Mouse (Mus musculus) brown adipose tissue, adult 24 weeks (tissue): ENCODE measurements around the gene Ccl9. TPM values are rescaled to one million over a fixed set of nuclear protein-coding genes. Genes with fewer than 3 reads are reported as not detected.
A peak's percentile ranks its signal among the peaks of the same experiment; 100 is the strongest.

Experiments used
- H3K27ac ChIP-seq: fragments of 200-500 bp; replicated peaks from 2 replicates; pipeline ENCODE4 v1.5.1; 2012; ENCODE audit warnings: low read depth, mild to moderate bottlenecking, low read length
- H3K4me1 ChIP-seq: fragments of 200-500 bp; 2 replicates; pipeline ENCODE4 v1.6.1; 2012; ENCODE audit warnings: low read length, mixed read lengths; ENCODE audit not compliant: control insufficient read depth, insufficient read depth, insufficient read length
- H3K4me3 ChIP-seq: fragments of 200-500 bp; 2 replicates; pipeline ENCODE4 v1.5.1; 2012; ENCODE audit warnings: low read depth, mild to moderate bottlenecking, low read length, moderate library complexity; ENCODE audit not compliant: insufficient read depth
- polyA plus RNA-seq: library from polyadenylated mRNA; stranded (reverse); fragments of >200 nt; gene quantifications from 2 replicates; pipeline ENCODE4 v1.2.4, GENCODE M21; 2012; ENCODE audit not compliant: missing spikeins, insufficient read depth, insufficient read length

Ccl9 gene
- polyA plus RNA-seq = 11.4 and 13.7 TPM in 2 replicates

DNA sequence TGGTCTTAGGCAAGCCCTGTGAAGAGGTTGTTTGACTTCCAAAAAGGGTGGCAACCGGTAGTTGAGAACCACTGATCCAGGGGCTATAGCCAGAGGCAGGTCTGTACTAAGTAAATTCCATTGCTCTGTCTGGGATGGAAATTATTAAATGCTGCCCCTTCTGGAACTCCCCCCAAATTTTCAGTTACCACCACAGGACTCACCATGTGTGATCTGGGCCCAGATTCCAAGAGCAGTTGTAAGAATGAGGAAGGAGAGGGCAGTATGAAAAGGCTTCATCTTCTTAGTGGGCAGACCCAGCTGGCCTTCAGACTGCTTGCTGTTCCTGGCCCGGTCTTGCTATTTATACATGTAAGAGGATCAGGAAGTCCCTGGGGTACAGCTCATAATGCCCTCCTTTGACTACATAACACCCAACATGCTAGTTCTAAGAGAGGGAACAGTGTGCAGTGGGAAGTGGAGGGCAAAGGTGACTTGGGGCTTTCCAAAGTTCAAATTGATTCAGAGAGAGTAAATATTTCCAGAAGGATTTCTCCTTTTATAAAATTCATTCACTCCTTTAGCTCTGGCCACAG is at the start of gene Ccl9:
Gene Ccl9 (minus strand): TSS at position 451 of the 575 bp plus-strand sequence.
- Histone ChIP-seq H3K27ac (peak within 1 kb of the TSS; percentile 68), H3K4me1 (0 out of 2 replicates have a peak, but pooled peaks cover 7% of the 10 kb centered on the region), H3K4me3 (peak within 1 kb of the TSS; percentile 25; the same call in 1 of the 2 replicates)

DNA sequence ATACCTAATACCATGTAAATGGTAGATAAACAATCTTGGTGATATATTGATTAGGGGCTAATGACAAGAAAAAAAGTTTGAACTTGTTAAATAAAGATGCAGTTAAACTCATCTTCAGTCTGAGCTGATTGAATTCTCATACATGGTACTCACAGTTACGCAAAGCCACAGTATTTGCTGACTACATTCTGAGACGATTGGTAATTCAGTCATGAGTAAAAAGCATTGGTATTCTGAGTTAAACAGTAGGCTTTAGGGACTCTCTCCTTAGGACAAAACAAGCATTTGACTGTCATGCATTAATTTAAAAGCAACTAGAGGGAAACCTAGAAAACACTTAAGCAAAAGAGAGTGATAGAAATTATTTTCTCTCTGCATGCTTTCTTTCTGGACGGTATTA is 45.1 kb upstream of the Ccl9 start:
- Histone ChIP-seq H3K4me3 (no peak overlapping the region), H3K4me1 (no peaks in the 10 kb centered on the region), H3K27ac (no peak overlapping the region)

DNA sequence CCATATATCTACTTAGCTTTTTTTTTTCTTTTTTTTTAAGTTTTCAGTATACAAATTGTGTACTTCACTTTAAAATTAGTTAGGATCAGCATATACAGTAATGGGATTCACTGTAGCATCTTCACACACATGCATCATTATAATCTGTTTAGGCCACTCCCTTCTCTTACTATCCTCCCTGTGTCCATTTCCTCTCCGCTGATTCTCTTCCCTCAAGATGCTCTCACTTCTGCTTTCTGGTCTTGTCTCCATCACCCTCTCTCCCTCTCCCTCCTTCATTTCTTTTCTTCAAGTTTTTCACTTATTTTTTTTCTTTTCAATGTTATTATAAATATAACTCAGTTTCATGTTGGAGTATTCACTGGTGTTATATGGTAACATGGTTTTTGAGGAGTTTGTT is 40.6 kb upstream of the Ccl9 start:
- no peak overlapping the region for H3K4me3 ChIP-seq
- no peak overlapping the region for H3K27ac ChIP-seq
- H3K4me1 ChIP-seq = no peaks in the 10 kb centered on the region

DNA sequence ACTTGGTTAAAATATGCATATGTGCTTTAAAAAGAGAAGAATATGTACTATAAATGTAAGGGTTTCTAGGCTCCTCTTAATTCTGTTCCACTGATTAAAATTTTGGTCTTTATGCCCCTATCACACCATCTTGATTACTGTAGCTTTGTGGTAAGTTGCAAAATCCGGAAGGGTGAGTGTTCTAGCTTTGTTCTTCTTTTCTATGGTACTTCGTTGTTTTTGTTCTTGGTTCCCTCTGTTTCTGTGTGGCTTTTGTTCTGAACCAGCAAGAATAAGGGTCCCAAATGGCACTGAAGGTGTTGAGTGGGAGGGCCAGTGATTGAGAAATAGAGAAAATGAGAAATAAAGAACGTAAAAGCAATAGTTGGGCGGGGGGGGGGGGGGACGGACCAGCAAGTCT is 39.8 kb upstream of the Ccl9 start:
- no peak overlapping the region; the same call in 1 of the 2 replicates for H3K27ac ChIP-seq
- H3K4me3 ChIP-seq = no peak overlapping the region
- H3K4me1 ChIP-seq = no peaks in the 10 kb centered on the region

DNA sequence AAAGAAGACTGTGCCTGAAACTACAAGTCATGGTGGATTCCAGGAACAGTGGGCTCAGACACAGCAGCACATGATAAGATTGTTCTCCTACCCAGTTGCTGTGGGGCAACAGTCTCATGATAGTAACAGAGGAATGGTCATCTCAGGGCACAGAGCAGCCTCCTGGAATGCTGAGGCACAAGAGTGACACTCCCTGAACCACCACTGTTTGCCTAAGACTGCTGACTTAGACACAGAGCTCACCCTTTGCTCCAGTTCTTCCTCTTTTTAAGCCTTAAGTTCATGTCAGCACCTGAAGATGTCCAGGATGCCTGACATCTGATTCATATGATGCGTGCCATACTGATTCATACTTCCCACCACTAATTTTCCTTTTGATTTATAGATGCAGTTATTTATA is 38.1 kb upstream of the Ccl9 start:
- Histone ChIP-seq H3K4me1 (no peaks in the 10 kb centered on the region), H3K4me3 (no peak overlapping the region), H3K27ac (0 out of 2 replicates have a peak overlapping the region, but pooled peaks have one; percentile 3)

DNA sequence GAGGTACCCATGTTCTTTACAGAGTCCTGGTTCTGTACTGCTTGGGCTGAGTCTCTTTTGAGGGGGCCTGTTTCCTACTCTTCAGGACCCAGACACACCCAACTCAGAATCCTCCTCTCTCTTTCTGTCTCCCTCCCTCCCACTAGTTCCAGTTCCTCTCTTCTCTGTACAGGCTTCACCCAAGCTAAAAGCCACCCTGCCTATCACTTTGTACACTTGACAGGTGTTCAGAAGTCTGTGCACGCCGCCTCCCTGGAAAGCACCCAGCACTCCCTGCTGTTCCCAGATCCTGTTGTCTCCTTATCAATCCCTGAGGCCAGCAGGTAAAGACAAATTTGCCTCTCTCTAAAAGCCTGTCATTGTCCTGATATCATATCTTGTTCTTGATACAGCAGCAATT is 32.5 kb upstream of the Ccl9 start:
- no peak overlapping the region for H3K27ac ChIP-seq
- H3K4me3 ChIP-seq = no peak overlapping the region
- no peaks in the 10 kb centered on the region for H3K4me1 ChIP-seq

DNA sequence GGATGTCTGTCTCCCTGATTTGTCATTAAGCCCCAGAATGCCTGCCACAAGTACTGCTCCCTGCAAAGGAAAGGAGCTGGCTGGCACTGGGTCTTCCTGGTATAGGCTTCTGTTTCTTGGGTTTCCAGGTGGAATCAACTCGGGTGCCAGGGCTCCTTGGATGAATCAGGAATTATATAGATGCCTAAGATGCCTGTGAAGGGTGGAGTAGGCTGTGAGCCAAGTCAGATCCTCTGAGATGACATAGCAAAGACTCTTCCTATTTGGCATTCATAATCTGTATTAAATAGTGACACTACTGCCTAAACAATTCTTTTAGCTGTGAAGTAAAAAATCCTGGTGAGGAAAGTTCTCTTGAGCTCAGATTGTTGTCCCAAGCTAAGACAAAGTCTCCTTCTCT is 28.0 kb upstream of the Ccl9 start:
- no peak overlapping the region for H3K27ac ChIP-seq
- H3K4me1 ChIP-seq = no peaks in the 10 kb centered on the region
- no peak overlapping the region for H3K4me3 ChIP-seq

DNA sequence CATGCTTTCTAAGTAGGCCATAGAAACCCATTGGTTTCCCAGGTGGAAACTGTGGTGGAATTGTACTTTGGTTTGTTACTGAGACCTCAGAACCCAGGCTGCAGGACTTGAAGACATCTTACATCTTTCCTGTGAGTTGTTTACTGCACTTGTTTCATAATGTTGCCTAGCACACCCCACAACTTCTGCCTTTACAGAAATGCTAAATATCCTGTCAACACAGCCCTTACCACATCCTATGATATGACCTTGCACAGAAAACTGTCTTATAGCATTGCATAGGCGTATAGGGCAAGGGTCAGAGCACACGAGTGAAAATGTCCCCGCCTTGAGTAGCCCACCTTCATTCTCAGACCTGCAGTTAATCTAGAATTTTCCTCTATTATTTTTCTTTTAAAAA is 27.1 kb upstream of the Ccl9 start:
- Histone ChIP-seq H3K4me3 (no peak overlapping the region), H3K27ac (no peak overlapping the region), H3K4me1 (no peaks in the 10 kb centered on the region)

DNA sequence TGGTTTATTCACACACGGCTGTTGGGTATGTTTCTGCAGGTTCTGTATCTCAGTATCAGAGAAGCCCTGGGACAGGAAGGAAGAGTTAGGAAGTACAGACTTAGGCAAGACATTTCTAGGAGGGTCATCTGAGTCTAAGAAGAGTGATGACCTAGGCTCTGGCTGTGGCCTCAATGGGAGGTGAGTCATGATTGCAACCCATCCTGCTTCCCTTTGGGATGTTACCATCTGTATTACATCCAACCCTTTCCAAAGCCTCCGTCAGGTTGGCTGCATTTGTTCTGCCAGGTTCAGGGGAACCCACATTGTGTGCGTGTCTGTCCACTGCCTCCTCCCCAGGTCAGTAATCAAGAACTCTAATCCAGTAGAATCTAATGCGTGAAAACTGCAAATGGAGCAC is 26.3 kb upstream of the Ccl9 start:
- H3K4me1 ChIP-seq = no peaks in the 10 kb centered on the region
- no peak overlapping the region for H3K4me3 ChIP-seq
- no peak overlapping the region for H3K27ac ChIP-seq

DNA sequence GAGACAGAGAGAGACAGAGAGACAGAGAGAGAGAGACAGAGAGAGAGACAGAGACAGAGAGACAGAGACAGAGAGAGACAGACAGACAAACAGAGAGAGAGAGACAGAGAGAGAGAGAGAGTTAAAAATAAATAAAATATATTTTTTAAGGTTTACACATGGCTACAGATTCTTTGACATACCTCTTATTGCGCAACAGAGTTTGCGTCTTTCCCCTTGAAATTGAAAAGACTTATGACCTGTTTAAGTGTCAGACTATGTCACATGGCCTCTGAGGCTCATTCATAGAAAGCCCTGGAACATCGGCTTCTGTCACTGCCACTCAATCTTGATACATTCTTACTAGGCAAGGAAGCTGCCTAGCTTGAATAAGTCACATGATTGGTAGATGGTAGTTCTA is 25.0 kb upstream of the Ccl9 start:
- Histone ChIP-seq H3K27ac (no peak overlapping the region), H3K4me3 (no peak overlapping the region), H3K4me1 (no peaks in the 10 kb centered on the region)

DNA sequence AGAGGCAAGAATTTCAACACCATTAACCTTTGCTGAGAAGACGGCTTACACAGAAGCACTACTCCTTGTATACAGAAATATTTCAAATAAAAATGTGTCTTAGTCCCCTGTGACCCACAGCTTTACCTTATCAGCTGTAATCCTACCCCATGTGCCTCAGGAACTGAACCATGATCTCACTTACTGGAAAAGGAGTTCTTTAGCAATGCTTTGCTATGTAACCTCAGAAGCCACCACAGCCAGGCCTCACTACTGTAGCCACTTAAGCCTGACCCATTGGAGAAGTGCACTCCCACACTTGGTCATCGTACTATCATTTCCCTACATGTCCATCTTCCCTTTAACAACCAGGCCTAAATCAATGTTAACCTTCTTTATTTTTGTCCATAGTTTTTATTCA is 22.1 kb upstream of the Ccl9 start:
- Histone ChIP-seq H3K27ac (no peak overlapping the region), H3K4me3 (no peak overlapping the region), H3K4me1 (no peaks in the 10 kb centered on the region)

DNA sequence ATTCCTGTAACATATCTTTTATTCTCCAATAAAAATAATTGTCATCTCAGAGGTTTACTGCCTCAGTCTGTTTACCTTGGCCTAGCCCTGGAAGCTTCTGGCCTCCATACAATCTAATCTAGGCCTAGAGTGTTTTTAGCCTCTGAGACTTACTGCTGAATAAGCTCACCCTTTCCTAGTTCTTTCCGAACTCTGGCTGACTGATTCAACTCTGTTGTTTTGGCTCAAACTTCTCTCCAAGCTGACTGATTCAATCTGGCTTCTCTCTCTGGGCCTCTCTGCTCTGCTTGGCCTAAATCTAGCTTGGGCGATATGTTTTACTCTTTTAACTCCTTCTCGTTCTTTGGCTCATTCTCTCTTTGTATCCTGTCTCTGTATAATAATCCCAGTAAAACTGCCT is 20.6 kb upstream of the Ccl9 start:
- Histone ChIP-seq H3K4me1 (no peaks in the 10 kb centered on the region), H3K4me3 (no peak overlapping the region), H3K27ac (no peak overlapping the region)

DNA sequence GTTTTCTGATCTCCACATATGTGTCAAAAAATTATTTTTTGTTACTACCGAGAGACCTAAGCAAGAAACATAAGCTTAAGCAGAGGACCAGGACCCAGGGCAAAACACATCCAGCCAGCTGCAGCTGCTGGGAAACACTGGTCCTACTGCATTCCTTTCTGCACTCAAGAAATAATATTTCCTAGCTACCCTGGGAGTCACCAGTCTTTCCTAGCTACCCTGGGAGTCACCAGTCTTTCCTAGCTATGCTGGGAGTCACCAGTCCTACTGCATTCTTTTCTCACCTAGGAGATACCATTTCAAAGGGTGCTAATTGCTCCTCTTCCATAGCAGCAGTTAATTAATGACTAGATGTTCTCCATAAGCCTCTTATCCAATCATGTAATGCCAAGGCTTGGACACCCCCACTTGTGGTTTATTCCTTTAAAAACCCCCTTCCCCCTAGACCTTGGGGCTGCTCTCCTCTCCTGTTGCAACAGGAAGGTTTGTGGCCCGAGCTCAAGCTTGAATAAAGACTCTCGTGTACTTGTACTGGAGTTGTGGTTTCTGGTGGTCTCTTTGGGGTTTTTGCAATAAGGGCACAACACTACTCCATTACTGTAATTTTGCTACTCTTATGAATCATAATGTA is 19.9 kb upstream of the Ccl9 start:
- Histone ChIP-seq H3K4me1 (no peaks in the 10 kb centered on the region), H3K4me3 (no peak overlapping the region), H3K27ac (no peak overlapping the region)

DNA sequence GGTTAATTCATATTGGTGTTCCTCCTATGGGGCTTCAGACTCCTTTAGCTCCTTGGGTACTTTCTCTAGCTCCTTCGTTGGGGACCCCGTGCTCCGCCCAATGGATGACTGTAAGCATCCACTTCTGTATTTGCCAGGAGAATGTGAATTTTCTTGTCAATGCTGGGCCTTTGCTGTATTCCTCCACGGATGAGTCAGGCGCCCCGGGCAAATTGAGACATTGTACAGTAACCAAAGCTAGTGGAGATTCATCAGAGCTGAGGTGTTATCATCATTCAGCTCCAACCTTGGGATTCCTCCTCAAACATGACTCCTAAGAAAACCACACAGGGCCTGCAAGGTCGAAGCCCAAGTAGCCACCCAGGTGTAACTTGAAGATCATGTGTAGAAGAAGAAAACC is 19.4 kb upstream of the Ccl9 start:
- Histone ChIP-seq H3K4me1 (no peaks in the 10 kb centered on the region), H3K4me3 (no peak overlapping the region), H3K27ac (no peak overlapping the region)

DNA sequence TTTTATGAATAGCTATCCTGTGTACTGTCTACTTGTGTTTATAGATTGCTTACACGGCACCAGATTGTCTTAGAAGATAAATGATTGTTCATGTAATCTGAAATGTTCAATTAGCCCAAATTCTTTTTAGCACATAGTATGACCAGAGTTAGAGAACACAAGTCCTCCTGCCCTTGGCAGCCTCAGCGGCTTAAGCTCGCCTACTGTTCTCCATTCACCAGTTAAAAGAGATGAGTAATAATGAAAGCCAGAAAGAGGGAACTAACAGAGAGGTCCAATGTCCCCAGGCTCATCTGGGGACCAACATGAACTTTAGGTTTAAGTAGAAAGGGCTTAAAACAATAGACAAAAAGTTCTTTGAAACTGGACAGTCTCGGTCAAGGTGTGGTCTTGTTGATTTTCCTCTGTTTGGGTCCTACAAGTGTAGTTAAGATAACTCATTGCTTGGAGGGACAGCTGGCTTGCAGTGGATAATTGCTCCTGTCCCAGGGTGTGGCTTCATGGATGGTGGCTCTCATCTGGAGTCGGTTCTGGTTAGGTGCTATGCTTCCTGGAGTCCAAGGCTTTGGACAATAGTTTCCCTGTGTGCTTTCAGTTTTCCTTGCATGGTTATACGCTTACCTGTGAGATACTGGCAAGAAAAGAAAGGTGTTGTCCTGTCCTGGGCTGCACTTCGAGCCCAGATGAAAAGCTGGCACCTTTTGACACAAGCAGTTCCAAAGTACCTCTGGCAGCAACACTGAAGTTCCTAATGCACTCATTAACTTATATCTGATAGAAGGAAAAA is 17.4 kb upstream of the Ccl9 start:
- no peak overlapping the region for H3K4me3 ChIP-seq
- no peaks in the 10 kb centered on the region for H3K4me1 ChIP-seq
- H3K27ac ChIP-seq = peak overlapping the region; percentile 77

DNA sequence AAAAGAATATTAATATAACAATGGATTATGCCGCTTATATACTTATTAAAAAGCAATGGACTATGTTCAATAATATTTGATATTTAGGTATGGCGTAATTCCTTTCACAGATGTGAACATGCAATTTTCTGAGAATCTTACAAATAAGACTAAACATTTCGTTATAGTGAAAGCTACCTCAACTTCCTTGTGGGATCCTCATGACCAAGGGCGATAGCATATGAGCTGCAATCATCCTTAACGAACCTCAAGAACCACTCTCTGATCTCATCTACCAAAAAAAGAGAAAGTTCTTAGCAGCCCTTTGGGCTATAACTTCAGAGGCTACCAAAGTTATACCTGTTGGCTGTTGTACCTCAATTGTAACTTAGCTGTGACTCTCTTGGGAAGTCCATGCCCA is 15.0 kb upstream of the Ccl9 start:
- Histone ChIP-seq H3K27ac (no peak overlapping the region), H3K4me3 (no peak overlapping the region), H3K4me1 (no peaks in the 10 kb centered on the region)
